Mouse (Mus musculus): ENCODE results near the gene Snx22. TPM values are rescaled to one million over a fixed set of nuclear protein-coding genes. Genes with fewer than 3 reads are reported as not detected.

The Snx22 gene
- total RNA-seq, 1 experiment = 13.1 TPM

DNA sequence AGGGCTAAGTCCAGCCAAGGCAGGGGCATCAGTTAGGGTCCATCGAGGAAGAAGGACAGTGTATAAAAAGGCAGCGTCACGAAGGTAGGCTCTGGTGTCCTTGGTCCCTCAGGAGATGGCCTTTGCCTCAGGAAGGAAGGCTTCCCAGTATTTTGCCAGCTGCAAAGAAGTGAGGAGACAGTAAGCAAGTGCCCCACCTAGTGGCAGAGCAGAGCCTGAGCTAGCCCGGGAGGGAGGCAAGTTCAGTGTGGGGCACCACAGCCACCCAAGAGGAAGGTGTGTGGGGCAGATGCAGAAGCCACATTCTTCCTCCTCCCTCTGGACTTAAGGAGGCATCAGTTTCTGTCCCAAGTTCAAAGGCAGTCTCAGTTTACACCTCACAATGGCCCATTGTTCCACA, 18.9 kb upstream of the Snx22 start:
- TF ChIP-seq HCFC1 (IDR thresholded peaks at IDR 0.05; ENCODE audit: borderline replicate concordance, insufficient read depth, low read length) (no peak), MAFK (IDR thresholded peaks at IDR 0.05; ENCODE audit: insufficient read depth, low read depth, low read length) (no peak), CHD2 (IDR thresholded peaks at IDR 0.05; ENCODE audit: low read depth, low read length) (no peak), ZNF384 (IDR thresholded peaks at IDR 0.05; ENCODE audit: low read depth, low read length) (no peak), ZC3H11A (IDR thresholded peaks at IDR 0.05; ENCODE audit: borderline replicate concordance, low read depth, low read length) (no peak)
- in situ Hi-C loops (cut with MboI; ENCODE audit: low sequenced_read_pairs in 2 of 2, unreplicated experiment in 2 of 2) = no loop called here
- DNase-seq (ENCODE audit: low read depth, low spot score) = peak; percentile 50
- Histone ChIP-seq H3K36me3 (ENCODE audit: control insufficient read depth, insufficient read depth, low read length, poor library complexity, severe bottlenecking) (0 out of 2 replicates have a peak, but pooled peaks cover 2% of the 10 kb centered on the region), H3K4me3 (ENCODE audit: insufficient read depth in 1 of 2, low read depth in 1 of 2, low read length in 2 of 2, poor library complexity in 1 of 2, severe bottlenecking in 1 of 2) (no peak overlapping the region), H3K9ac (ENCODE audit: insufficient read depth, low read depth, low read length, poor library complexity, severe bottlenecking) (no peak overlapping the region), H3K9me3 (ENCODE audit: control insufficient read depth, insufficient read depth, low read depth, low read length) (no peaks in the 10 kb centered on the region), H3K27ac (ENCODE audit: insufficient read depth, low read depth, low read length, poor library complexity, severe bottlenecking) (no peak overlapping the region), H3K4me1 (ENCODE audit: control insufficient read depth in 2 of 2, insufficient read depth in 2 of 2, low read length in 2 of 2, poor library complexity in 1 of 2) (peaks cover 0 to 2% of the 10 kb centered on the region in 2 experiments; a peak in 1 of 4 replicates)

DNA sequence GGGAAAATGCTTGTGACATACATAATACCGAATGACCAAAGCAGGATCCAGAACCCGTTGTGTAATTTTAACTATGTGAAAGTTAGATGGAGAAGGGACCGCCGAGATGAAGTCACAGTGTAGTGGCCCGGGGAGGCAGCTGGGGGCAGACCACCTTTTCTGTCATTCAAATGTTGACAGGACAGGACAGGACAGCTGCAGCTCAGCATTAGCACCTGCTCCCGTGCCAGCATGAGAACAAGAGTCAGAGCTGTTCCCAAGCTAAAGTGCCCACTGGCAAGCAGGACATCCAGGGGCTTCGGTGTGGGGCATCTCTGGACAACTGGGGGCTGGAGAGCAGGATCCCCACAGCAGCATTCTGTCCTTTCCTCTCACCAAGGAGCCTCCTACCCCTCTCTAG, 17.5 kb upstream of the Snx22 start:
- in situ Hi-C loops (cut with MboI; ENCODE audit: low sequenced_read_pairs in 2 of 2, unreplicated experiment in 2 of 2) = no loop called here
- H3K36me3 ChIP-seq (ENCODE audit: control insufficient read depth, insufficient read depth, low read length, poor library complexity, severe bottlenecking) = no peaks in the 10 kb centered on the region
- H3K9me3 ChIP-seq (ENCODE audit: control insufficient read depth, insufficient read depth, low read depth, low read length) = no peaks in the 10 kb centered on the region
- no peak for DNase-seq (ENCODE audit: low read depth, low spot score)
- TF ChIP-seq MAFK (IDR thresholded peaks at IDR 0.05; ENCODE audit: insufficient read depth, low read depth, low read length) (no peak), ZNF384 (IDR thresholded peaks at IDR 0.05; ENCODE audit: low read depth, low read length) (no peak)
- peaks cover 0 to 2% of the 10 kb centered on the region in 2 experiments; a peak in 1 of 4 replicates for H3K4me1 ChIP-seq (ENCODE audit: control insufficient read depth in 2 of 2, insufficient read depth in 2 of 2, low read length in 2 of 2, poor library complexity in 1 of 2)
- no peak overlapping the region for H3K9ac ChIP-seq (ENCODE audit: insufficient read depth, low read depth, low read length, poor library complexity, severe bottlenecking)
- H3K4me3 ChIP-seq (ENCODE audit: insufficient read depth in 1 of 2, low read depth in 1 of 2, low read length in 2 of 2, poor library complexity in 1 of 2, severe bottlenecking in 1 of 2) = no peak overlapping the region
- H3K27ac ChIP-seq (ENCODE audit: insufficient read depth, low read depth, low read length, poor library complexity, severe bottlenecking) = no peak overlapping the region

GRCm38 (mm10) chr9:66084171-66084570, 14.7 kb upstream of the Snx22 start:
- no peak overlapping the region for H3K9ac ChIP-seq (ENCODE audit: insufficient read depth, low read depth, low read length, poor library complexity, severe bottlenecking)
- peaks cover 0 to 2% of the 10 kb centered on the region in 2 experiments; a peak in 1 of 4 replicates for H3K4me1 ChIP-seq (ENCODE audit: control insufficient read depth in 2 of 2, insufficient read depth in 2 of 2, low read length in 2 of 2, poor library complexity in 1 of 2)
- H3K27ac ChIP-seq (ENCODE audit: insufficient read depth, low read depth, low read length, poor library complexity, severe bottlenecking) = no peak overlapping the region
- no peak overlapping the region for H3K4me3 ChIP-seq (ENCODE audit: insufficient read depth in 1 of 2, low read depth in 1 of 2, low read length in 2 of 2, poor library complexity in 1 of 2, severe bottlenecking in 1 of 2)
- DNase-seq (ENCODE audit: low read depth, low spot score) = no peak
- no peaks in the 10 kb centered on the region for H3K36me3 ChIP-seq (ENCODE audit: control insufficient read depth, insufficient read depth, low read length, poor library complexity, severe bottlenecking)
- in situ Hi-C loops (cut with MboI; ENCODE audit: low sequenced_read_pairs in 2 of 2, unreplicated experiment in 2 of 2) = no loop called here
- TF ChIP-seq CHD2 (IDR thresholded peaks at IDR 0.05; ENCODE audit: low read depth, low read length) (no peak), MAFK (IDR thresholded peaks at IDR 0.05; ENCODE audit: insufficient read depth, low read depth, low read length) (no peak), ZNF384 (IDR thresholded peaks at IDR 0.05; ENCODE audit: low read depth, low read length) (no peak)
- H3K9me3 ChIP-seq (ENCODE audit: control insufficient read depth, insufficient read depth, low read depth, low read length) = no peaks in the 10 kb centered on the region

DNA sequence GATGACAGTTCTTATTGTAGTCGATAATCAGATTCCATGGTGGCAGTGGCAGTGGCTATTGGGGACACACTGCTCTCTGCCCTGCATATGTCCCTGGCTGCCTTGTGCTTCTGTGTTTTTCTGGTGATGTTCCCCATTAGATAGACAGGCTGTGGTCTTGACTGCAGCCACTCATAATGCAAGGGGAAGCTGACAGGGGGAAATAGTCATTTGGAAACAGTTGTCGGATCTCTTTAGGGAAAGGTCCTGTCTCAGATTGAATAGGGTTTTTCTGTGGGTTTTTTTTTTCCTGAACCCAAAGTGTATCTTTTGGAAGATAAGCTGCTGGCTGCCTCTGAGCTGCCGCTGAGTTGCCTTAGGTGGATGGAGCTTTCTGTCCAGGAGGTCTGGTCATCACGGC, 12.5 kb upstream of the Snx22 start:
- in situ Hi-C loops (cut with MboI; ENCODE audit: low sequenced_read_pairs in 2 of 2, unreplicated experiment in 2 of 2) = no loop called here
- DNase-seq (ENCODE audit: low read depth, low spot score) = no peak

GRCm38 (mm10) chr9:66080804-66081459, 11.4 kb upstream of the Snx22 start:
- in situ Hi-C loops (cut with MboI; ENCODE audit: low sequenced_read_pairs in 2 of 2, unreplicated experiment in 2 of 2) = no loop called here
- H3K9me3 ChIP-seq (ENCODE audit: control insufficient read depth, insufficient read depth, low read depth, low read length) = no peaks in the 10 kb centered on the region
- H3K27ac ChIP-seq (ENCODE audit: insufficient read depth, low read depth, low read length, poor library complexity, severe bottlenecking) = no peak overlapping the region
- no peaks in the 10 kb centered on the region for H3K36me3 ChIP-seq (ENCODE audit: control insufficient read depth, insufficient read depth, low read length, poor library complexity, severe bottlenecking)
- no peak overlapping the region for H3K4me3 ChIP-seq (ENCODE audit: insufficient read depth in 1 of 2, low read depth in 1 of 2, low read length in 2 of 2, poor library complexity in 1 of 2, severe bottlenecking in 1 of 2)
- DNase-seq (ENCODE audit: low read depth, low spot score) = no peak
- H3K4me1 ChIP-seq (ENCODE audit: control insufficient read depth in 2 of 2, insufficient read depth in 2 of 2, low read length in 2 of 2, poor library complexity in 1 of 2) = peaks cover 3% of the 10 kb centered on the region in 2 experiments; a peak in 2 of 4 replicates
- no peak overlapping the region for H3K9ac ChIP-seq (ENCODE audit: insufficient read depth, low read depth, low read length, poor library complexity, severe bottlenecking)
- TF ChIP-seq CHD2 (IDR thresholded peaks at IDR 0.05; ENCODE audit: low read depth, low read length) = no peak
- no peak for TF ChIP-seq ZC3H11A (IDR thresholded peaks at IDR 0.05; ENCODE audit: borderline replicate concordance, low read depth, low read length)

More for the DNA sequence above, 12.5 kb upstream of the Snx22 start:
- Histone ChIP-seq H3K36me3 (ENCODE audit: control insufficient read depth, insufficient read depth, low read length, poor library complexity, severe bottlenecking) (no peaks in the 10 kb centered on the region), H3K27ac (ENCODE audit: insufficient read depth, low read depth, low read length, poor library complexity, severe bottlenecking) (no peak overlapping the region), H3K9ac (ENCODE audit: insufficient read depth, low read depth, low read length, poor library complexity, severe bottlenecking) (no peak overlapping the region), H3K4me3 (ENCODE audit: insufficient read depth in 1 of 2, low read depth in 1 of 2, low read length in 2 of 2, poor library complexity in 1 of 2, severe bottlenecking in 1 of 2) (no peak overlapping the region), H3K4me1 (ENCODE audit: control insufficient read depth in 2 of 2, insufficient read depth in 2 of 2, low read length in 2 of 2, poor library complexity in 1 of 2) (peaks cover 3 to 4% of the 10 kb centered on the region in 2 experiments; a peak in 2 of 4 replicates), H3K9me3 (ENCODE audit: control insufficient read depth, insufficient read depth, low read depth, low read length) (no peaks in the 10 kb centered on the region)
- TF ChIP-seq CHD2 (IDR thresholded peaks at IDR 0.05; ENCODE audit: low read depth, low read length) (no peak), ZC3H11A (IDR thresholded peaks at IDR 0.05; ENCODE audit: borderline replicate concordance, low read depth, low read length) (no peak), HCFC1 (IDR thresholded peaks at IDR 0.05; ENCODE audit: borderline replicate concordance, insufficient read depth, low read length) (no peak), MAFK (IDR thresholded peaks at IDR 0.05; ENCODE audit: insufficient read depth, low read depth, low read length) (no peak), ZNF384 (IDR thresholded peaks at IDR 0.05; ENCODE audit: low read depth, low read length) (no peak)

Measured in ES-E14 (cell line).